Mouse (Mus musculus) liver, adult 2 months (tissue): ENCODE results near the gene Tmem123.

Experiments
- CTCF ChIP-seq: fragments of 200-500 bp; IDR thresholded peaks from 2 replicates; pipeline ENCODE4 v1.5.1; 2011; ENCODE audit warnings: low read depth, low read length, control low read depth
- POLR2A ChIP-seq: fragments of 200-500 bp; IDR thresholded peaks from 2 replicates; pipeline ENCODE4 v1.6.1; 2011; ENCODE audit warnings: low read length, control low read depth; ENCODE audit not compliant: insufficient read depth; ENCODE audit errors: extremely low read depth

- no peak for TF ChIP-seq POLR2A
- TF ChIP-seq CTCF = no peak
Observed at GRCm38 (mm10) chr9:7833421-7833820, 69.6 kb downstream of the Tmem123 start.
